19 mouse cellular contexts compared by ENCODE assay signal in the genomic region with DNA sequence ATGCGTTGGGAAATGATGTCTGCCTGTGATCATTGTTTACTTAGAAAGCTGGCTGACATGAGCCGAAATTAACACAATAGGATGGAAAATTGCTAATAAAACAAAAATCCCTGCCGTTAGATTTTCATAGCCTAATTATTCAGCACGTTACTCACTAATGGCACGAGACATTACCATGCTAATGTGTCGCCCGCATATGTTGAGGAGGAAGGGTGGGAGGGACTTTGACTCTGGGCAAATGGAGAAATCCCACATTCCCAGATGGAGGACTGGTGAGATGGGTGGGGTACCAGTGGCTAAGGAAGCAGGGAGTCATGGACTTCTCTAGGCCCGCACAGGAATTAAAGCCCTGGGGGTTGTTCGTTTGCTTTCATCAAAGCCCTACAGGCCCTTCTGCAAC.
DNase-seq lines count a peak whose midpoint lies in the region; ATAC-seq and TF ChIP-seq lines count a peak whose summit lies in the region.
"Had no signal": no experiment of that assay in that cellular context is flagged by ENCODE, and none has a peak within 500 bp of the region (broad histone marks: within the 10 kb centered on the region; RNA-seq: fewer than 3 reads in every experiment).

No protein-coding gene starts in this region.

- no peak for TF ChIP-seq CTCF in layer of hippocampus, adult 2 months (conservative IDR thresholded peaks at IDR 0.05)

- peak overlapping the region; percentile 54 for H3K27ac ChIP-seq in forebrain, embryonic 13.5 days
- no peak overlapping the region for H3K27ac ChIP-seq in forebrain, embryonic 10.5 days
- peak overlapping the region; percentile 53; the same call in 1 of the 2 replicates for H3K27ac ChIP-seq in layer of hippocampus, adult 2 months
- H3K27ac ChIP-seq in hindbrain, embryonic 13.5 days, result peak overlapping the region; percentile 80
- 0 out of 2 replicates have a peak overlapping the region, but pooled peaks have one; percentile 2 for H3K27ac ChIP-seq in neural tube, embryonic 15.5 days (replicated peaks)
- H3K27ac ChIP-seq: heart, embryonic 15.5 days; intestine, embryonic 15.5 days; limb, embryonic 15.5 days; liver, embryonic 14.5 days; midbrain, embryonic 13.5 days had no signal

- peaks cover 26% of the 10 kb centered on the region for H3K4me1 ChIP-seq in forebrain, embryonic 13.5 days
- H3K4me1 ChIP-seq in forebrain, embryonic 10.5 days, result peaks cover 3% of the 10 kb centered on the region; the same call in 1 of the 2 replicates
- H3K4me1 ChIP-seq in hindbrain, embryonic 13.5 days (replicated peaks), result peaks cover 27% of the 10 kb centered on the region
- H3K4me1 ChIP-seq in neural tube, embryonic 15.5 days, result peaks cover 19% of the 10 kb centered on the region
- H3K4me1 ChIP-seq: heart, embryonic 15.5 days; intestine, embryonic 15.5 days; limb, embryonic 15.5 days had no signal

- WGBS in forebrain, embryonic 13.5 days, result 50% methylated on average over 9 of the region's 9 CpGs
- WGBS in forebrain, embryonic 10.5 days, result 79% methylated on average over 9 of the region's 9 CpGs
- 33% methylated on average over 9 of the region's 9 CpGs for WGBS in hindbrain, embryonic 13.5 days
- WGBS in neural tube, embryonic 15.5 days, result 25% methylated on average over 9 of the region's 9 CpGs

- DNase-seq in forebrain, embryonic 10.5 days (ENCODE audit: extremely low spot score, low spot score), result no peak
- DNase-seq in layer of hippocampus, adult 2 months (ENCODE audit: low spot score in 2 of 2), result no peak
- DNase-seq in layer of hippocampus, postnatal 25 days (ENCODE audit: extremely low spot score in 1 of 2, low spot score in 1 of 2), result no peak
- DNase-seq in left cerebral cortex, adult 18-20 months (ENCODE audit: low spot score in 2 of 2), result no peak
- DNase-seq: adrenal gland, postnatal 14 days; heart, postnatal 4 days; kidney, adult 9 months; kidney, postnatal 14 days; left cerebral cortex, postnatal 4 days; lung, embryonic 14.5 days; thymus, postnatal 25 days had no signal

- no peak overlapping the region for H3K4me2 ChIP-seq in forebrain, embryonic 13.5 days
- no peak overlapping the region for H3K4me2 ChIP-seq in hindbrain, embryonic 13.5 days
- no peak overlapping the region for H3K4me2 ChIP-seq in neural tube, embryonic 15.5 days
- H3K4me2 ChIP-seq: heart, embryonic 15.5 days; intestine, embryonic 15.5 days; limb, embryonic 15.5 days; lung, embryonic 14.5 days; midbrain, embryonic 13.5 days had no signal

- no peak overlapping the region for H3K4me3 ChIP-seq in forebrain, embryonic 13.5 days
- H3K4me3 ChIP-seq in forebrain, embryonic 10.5 days, result no peak overlapping the region
- H3K4me3 ChIP-seq in layer of hippocampus, adult 2 months, result no peak overlapping the region
- no peak overlapping the region for H3K4me3 ChIP-seq in hindbrain, embryonic 13.5 days
- no peak overlapping the region for H3K4me3 ChIP-seq in neural tube, embryonic 15.5 days (replicated peaks)
- H3K4me3 ChIP-seq: heart, embryonic 15.5 days; intestine, embryonic 15.5 days; limb, embryonic 15.5 days; midbrain, embryonic 13.5 days had no signal

- H3K27me3 ChIP-seq in forebrain, embryonic 13.5 days, result no peaks in the 10 kb centered on the region
- no peaks in the 10 kb centered on the region for H3K27me3 ChIP-seq in forebrain, embryonic 10.5 days (ENCODE audit: poor library complexity, severe bottlenecking)
- H3K27me3 ChIP-seq in hindbrain, embryonic 13.5 days, result no peaks in the 10 kb centered on the region
- no peaks in the 10 kb centered on the region for H3K27me3 ChIP-seq in neural tube, embryonic 15.5 days (replicated peaks)
- H3K27me3 ChIP-seq: heart, embryonic 15.5 days; intestine, embryonic 15.5 days; limb, embryonic 15.5 days had no signal

- H3K36me3 ChIP-seq in forebrain, embryonic 13.5 days (ENCODE audit: poor library complexity, severe bottlenecking), result no peaks in the 10 kb centered on the region
- no peaks in the 10 kb centered on the region for H3K36me3 ChIP-seq in forebrain, embryonic 10.5 days (replicated peaks)
- no peaks in the 10 kb centered on the region for H3K36me3 ChIP-seq in hindbrain, embryonic 13.5 days
- no peaks in the 10 kb centered on the region for H3K36me3 ChIP-seq in neural tube, embryonic 15.5 days
- H3K36me3 ChIP-seq: heart, embryonic 15.5 days; intestine, embryonic 15.5 days; limb, embryonic 15.5 days; midbrain, embryonic 13.5 days had no signal

- H3K9me3 ChIP-seq in forebrain, embryonic 13.5 days (replicated peaks), result no peaks in the 10 kb centered on the region
- no peaks in the 10 kb centered on the region for H3K9me3 ChIP-seq in forebrain, embryonic 10.5 days
- no peaks in the 10 kb centered on the region for H3K9me3 ChIP-seq in hindbrain, embryonic 13.5 days
- H3K9me3 ChIP-seq in neural tube, embryonic 15.5 days (replicated peaks), result no peaks in the 10 kb centered on the region
- H3K9me3 ChIP-seq: heart, embryonic 15.5 days; intestine, embryonic 15.5 days; limb, embryonic 15.5 days; midbrain, embryonic 13.5 days had no signal

- peak; percentile 73 for ATAC-seq in forebrain, embryonic 13.5 days
- 0 out of 2 replicates have a peak, but pooled peaks have one; percentile 63 for ATAC-seq in hindbrain, embryonic 13.5 days (ENCODE audit: low FRiP score)
- ATAC-seq in neural tube, embryonic 15.5 days (ENCODE audit: low FRiP score), result no peak
- ATAC-seq: intestine, embryonic 15.5 days had no signal

- H3K9ac ChIP-seq in forebrain, embryonic 13.5 days, result no peak overlapping the region
- no peak overlapping the region for H3K9ac ChIP-seq in hindbrain, embryonic 13.5 days
- H3K9ac ChIP-seq in neural tube, embryonic 15.5 days (replicated peaks), result no peak overlapping the region
- H3K9ac ChIP-seq: heart, embryonic 15.5 days; intestine, embryonic 15.5 days; limb, embryonic 15.5 days; liver, embryonic 14.5 days; lung, embryonic 14.5 days; midbrain, embryonic 13.5 days had no signal
